Mouse (Mus musculus): ENCODE measurements around the gene Zyg11b.

GRCm38 (mm10) chr4:108276973-108277372 lies 23.9 kb downstream of the Zyg11b start:
- TF ChIP-seq CTCF (IDR thresholded peaks at IDR 0.05; ENCODE audit: low read depth, low read length) (no peak), TAL1 (conservative IDR thresholded peaks at IDR 0.05; ENCODE audit: low read depth, low read length) (no peak)

Data from G1E (cell line).